In genomic region chr12:30856172-30856571, GRCm38 (mm10) we compare ENCODE assay signal across 22 mouse cellular contexts. TPM values are rescaled to one million over a fixed set of nuclear protein-coding genes. Genes with fewer than 3 reads are reported as not detected.
"Had no signal": no experiment of that assay in that cellular context is flagged by ENCODE, and none has a peak within 500 bp of the region (broad histone marks: within the 10 kb centered on the region; RNA-seq: fewer than 3 reads in every experiment).

No protein-coding gene starts in this region.

- H3K4me3 ChIP-seq: heart, embryonic 13.5 days; heart, embryonic 15.5 days; layer of hippocampus, adult 2 months; left cerebral cortex, adult 2 months; limb, embryonic 10.5 days; limb, embryonic 12.5 days; liver, embryonic 13.5 days had no signal

- H3K36me3 ChIP-seq: heart, embryonic 13.5 days; heart, embryonic 15.5 days; limb, embryonic 10.5 days; limb, embryonic 12.5 days; liver, embryonic 13.5 days had no signal

- H3K4me1 ChIP-seq: heart, embryonic 13.5 days; heart, embryonic 15.5 days; limb, embryonic 12.5 days; liver, embryonic 13.5 days had no signal

- H3K9me3 ChIP-seq: heart, embryonic 13.5 days; heart, embryonic 15.5 days; limb, embryonic 10.5 days; limb, embryonic 12.5 days; liver, embryonic 13.5 days had no signal

- ATAC-seq: hindbrain, embryonic 16.5 days; inflammation-experienced regulatory T-cells, adult 6 months had no signal

- H3K9ac ChIP-seq: heart, embryonic 13.5 days; heart, embryonic 15.5 days; hindbrain, embryonic 14.5 days; limb, embryonic 12.5 days; liver, embryonic 13.5 days had no signal

- DNase-seq: gastrocnemius, postnatal 14 days; gastrocnemius, postnatal 36 days; heart, adult 18-20 months; heart, postnatal 14 days; heart, postnatal 36 days; kidney, adult 18-20 months; kidney, postnatal 10 days; kidney, postnatal 4 days; liver; liver, embryonic 13.5 days had no signal

- H3K4me2 ChIP-seq: heart, embryonic 11.5 days; heart, embryonic 13.5 days; heart, embryonic 15.5 days; hindbrain, embryonic 14.5 days; limb, embryonic 12.5 days; liver, embryonic 11.5 days; liver, embryonic 13.5 days had no signal

- H3K27me3 ChIP-seq: heart, embryonic 13.5 days; heart, embryonic 15.5 days; limb, embryonic 12.5 days; liver, embryonic 13.5 days had no signal

- H3K27ac ChIP-seq: heart, embryonic 13.5 days; heart, embryonic 15.5 days; hindbrain, embryonic 14.5 days; layer of hippocampus, adult 2 months; left cerebral cortex, adult 2 months; limb, embryonic 10.5 days; limb, embryonic 12.5 days; liver, embryonic 13.5 days had no signal

RNA-seq across cellular contexts. Expression of gene Alkal2, which starts 27.9 kb away (rescaled TPM):
- polyA plus RNA-seq: heart, postnatal 0 days; inflammation-experienced regulatory T-cells, adult 6 months; liver, embryonic 11.5 days had no signal
